Comparison of ENCODE assay signal across 14 mouse cellular contexts in the genomic region with DNA sequence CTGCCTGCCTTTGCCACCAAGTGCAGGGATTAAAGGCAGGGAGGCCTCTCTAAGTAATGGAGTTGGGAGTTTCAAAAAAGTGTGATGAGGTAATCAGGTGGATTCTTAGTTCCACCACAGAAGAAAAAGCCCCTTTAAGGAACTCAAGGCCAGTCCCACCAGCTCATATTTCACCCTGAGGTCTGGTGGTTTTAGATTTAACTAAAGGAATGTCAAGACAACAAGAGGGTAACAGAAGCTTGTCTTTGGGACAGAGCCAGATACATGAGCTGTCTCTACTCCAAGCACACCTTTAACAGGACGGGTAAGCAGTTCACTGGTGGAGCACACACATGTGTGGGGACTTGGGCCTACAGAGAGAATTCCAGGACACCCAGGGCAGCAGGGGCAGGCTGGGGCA. TPM values are rescaled to one million over a fixed set of nuclear protein-coding genes. Genes with fewer than 3 reads are reported as not detected.
DNase-seq lines count a peak whose midpoint lies in the region; ATAC-seq lines count a peak whose summit lies in the region.
"Had no signal": no experiment of that assay in that cellular context is flagged by ENCODE, and none has a peak within 500 bp of the region (broad histone marks: within the 10 kb centered on the region; RNA-seq: fewer than 3 reads in every experiment).

No protein-coding gene starts in this region.

- intact Hi-C loops in heart, postnatal 25 days (cut with DNase I): no loop called here

- ATAC-seq in kidney, embryonic 16.5 days (ENCODE audit: low FRiP score, low TSS enrichment): peak; percentile 69
- ATAC-seq in embryonic facial prominence, embryonic 12.5 days (ENCODE audit: insufficient number of reproducible peaks, insufficient read depth, low FRiP score, low TSS enrichment): peak; percentile 74; the same call in 1 of the 2 replicates
- no peak for ATAC-seq in activated CD4-positive, CD25-positive, alpha-beta regulatory T cell, adult 4 months
- no peak for ATAC-seq in midbrain, embryonic 15.5 days (replicated peaks)
- ATAC-seq: forebrain, postnatal 0 days had no signal

- H3K4me1 ChIP-seq in heart, embryonic 10.5 days: peaks cover 17% of the 10 kb centered on the region; the same call in 1 of the 2 replicates
- H3K4me1 ChIP-seq in kidney, embryonic 16.5 days (ENCODE audit: insufficient read depth, low read length): peaks cover 8% of the 10 kb centered on the region; the same call in 1 of the 2 replicates
- H3K4me1 ChIP-seq in embryonic facial prominence, embryonic 12.5 days: peaks cover 3% of the 10 kb centered on the region; the same call in 1 of the 2 replicates
- H3K4me1 ChIP-seq in midbrain, embryonic 15.5 days: no peaks in the 10 kb centered on the region
- H3K4me1 ChIP-seq: hindbrain, embryonic 10.5 days had no signal

- peaks cover 3% of the 10 kb centered on the region; the same call in 1 of the 2 replicates for H3K9me3 ChIP-seq in heart, embryonic 10.5 days
- no peaks in the 10 kb centered on the region for H3K9me3 ChIP-seq in kidney, embryonic 16.5 days (ENCODE audit: low read length)
- no peaks in the 10 kb centered on the region for H3K9me3 ChIP-seq in embryonic facial prominence, embryonic 12.5 days
- no peaks in the 10 kb centered on the region for H3K9me3 ChIP-seq in midbrain, embryonic 15.5 days

- H3K4me2 ChIP-seq in kidney, embryonic 16.5 days (replicated peaks; ENCODE audit: low read depth, low read length): no peak overlapping the region
- H3K4me2 ChIP-seq in embryonic facial prominence, embryonic 12.5 days (replicated peaks): no peak overlapping the region
- H3K4me2 ChIP-seq in midbrain, embryonic 15.5 days: no peak overlapping the region
- H3K4me2 ChIP-seq: liver, embryonic 11.5 days had no signal

- DNase-seq in heart, embryonic 10.5 days (ENCODE audit: low spot score): no peak
- no peak for DNase-seq in heart, postnatal 25 days (ENCODE audit: low spot score)
- DNase-seq in kidney, postnatal 25 days: no peak
- DNase-seq in 3T3-L1 (ENCODE audit: low read depth, low spot score): peak; percentile 45
- DNase-seq: cerebellum, adult 9-11 months; forebrain, postnatal 0 days; gastrocnemius, adult 2 months; thymus, adult 2 months had no signal

- H3K27ac ChIP-seq in heart, embryonic 10.5 days: peak overlapping the region; percentile 45; the same call in 1 of the 2 replicates
- H3K27ac ChIP-seq in kidney, embryonic 16.5 days (ENCODE audit: low read length): peak overlapping the region; percentile 38; the same call in 1 of the 2 replicates
- peak overlapping the region; percentile 58; the same call in 1 of the 2 replicates for H3K27ac ChIP-seq in embryonic facial prominence, embryonic 12.5 days
- no peak overlapping the region for H3K27ac ChIP-seq in midbrain, embryonic 15.5 days
- H3K27ac ChIP-seq: gastrocnemius, adult 2 months; hindbrain, embryonic 10.5 days had no signal

- no peaks in the 10 kb centered on the region for H3K27me3 ChIP-seq in heart, embryonic 10.5 days (ENCODE audit: insufficient read depth, poor library complexity, severe bottlenecking)
- H3K27me3 ChIP-seq in kidney, embryonic 16.5 days (ENCODE audit: insufficient read depth, low read length): no peaks in the 10 kb centered on the region
- H3K27me3 ChIP-seq in embryonic facial prominence, embryonic 12.5 days: no peaks in the 10 kb centered on the region
- no peaks in the 10 kb centered on the region for H3K27me3 ChIP-seq in midbrain, embryonic 15.5 days (replicated peaks)

- H3K36me3 ChIP-seq in heart, embryonic 10.5 days: peaks cover 16% of the 10 kb centered on the region; the same call in 1 of the 2 replicates
- H3K36me3 ChIP-seq in kidney, embryonic 16.5 days (ENCODE audit: insufficient read depth, low read length): peaks cover 6% of the 10 kb centered on the region; the same call in 1 of the 2 replicates
- no peaks in the 10 kb centered on the region for H3K36me3 ChIP-seq in embryonic facial prominence, embryonic 12.5 days
- no peaks in the 10 kb centered on the region for H3K36me3 ChIP-seq in midbrain, embryonic 15.5 days (replicated peaks)

- H3K9ac ChIP-seq in kidney, embryonic 16.5 days (replicated peaks; ENCODE audit: low read length): no peak overlapping the region; the same call in 1 of the 2 replicates
- H3K9ac ChIP-seq in embryonic facial prominence, embryonic 12.5 days: no peak overlapping the region
- H3K9ac ChIP-seq in midbrain, embryonic 15.5 days: no peak overlapping the region
- H3K9ac ChIP-seq: forebrain, postnatal 0 days had no signal

- H3K4me3 ChIP-seq in heart, embryonic 10.5 days: no peak overlapping the region
- H3K4me3 ChIP-seq in kidney, embryonic 16.5 days (ENCODE audit: low read length): no peak overlapping the region
- no peak overlapping the region for H3K4me3 ChIP-seq in embryonic facial prominence, embryonic 12.5 days
- no peak overlapping the region for H3K4me3 ChIP-seq in midbrain, embryonic 15.5 days
- H3K4me3 ChIP-seq: gastrocnemius, adult 2 months; hindbrain, embryonic 10.5 days had no signal

- WGBS in heart, embryonic 10.5 days: 43% methylated on average over 1 of the region's 1 CpGs
- 32% methylated on average over 1 of the region's 1 CpGs for WGBS in kidney, embryonic 16.5 days
- 30% methylated on average over 1 of the region's 1 CpGs for WGBS in embryonic facial prominence, embryonic 12.5 days
- WGBS in midbrain, embryonic 15.5 days: 59% methylated on average over 1 of the region's 1 CpGs

RNA-seq across cellular contexts. Expression of gene Cd302, which starts 16.7 kb away (rescaled TPM):
- 18.7 and 25.9 TPM in 2 replicates for polyA plus RNA-seq in heart, embryonic 10.5 days (2016; fragmentation: Nextera tagmentation; extraction: Ambion mirVana)
- 1 to 10 TPM; 9.4 to 9.9 TPM for total RNA-seq in heart, postnatal 25 days (2021)
- polyA plus RNA-seq in kidney, embryonic 16.5 days (2015; fragmentation: Nextera tagmentation; extraction: Ambion mirVana): 42.1 and 44.8 TPM in 2 replicates
- polyA plus RNA-seq in embryonic facial prominence, embryonic 12.5 days (2016; fragmentation: Nextera tagmentation; extraction: Ambion mirVana): 34.2 and 37.9 TPM in 2 replicates
- 1 to 10 TPM; 2.2 to 5.4 TPM for polyA plus RNA-seq in activated CD4-positive, CD25-positive, alpha-beta regulatory T cell, adult 4 months (2017; shearing (Covaris generic))
- polyA plus RNA-seq in midbrain, embryonic 15.5 days (2015; fragmentation: Nextera tagmentation; extraction: Ambion mirVana): 12.0 and 12.9 TPM in 2 replicates

RNA-seq across cellular contexts. Expression of gene March7, which starts 57.9 kb away (rescaled TPM):
- 63.8 and 68.4 TPM in 2 replicates for polyA plus RNA-seq in heart, embryonic 10.5 days (2016; fragmentation: Nextera tagmentation; extraction: Ambion mirVana)
- 10 to 100 TPM; 24.1 to 25.9 TPM for total RNA-seq in heart, postnatal 25 days (2021)
- 64.6 and 71.3 TPM in 2 replicates for polyA plus RNA-seq in kidney, embryonic 16.5 days (2015; fragmentation: Nextera tagmentation; extraction: Ambion mirVana)
- polyA plus RNA-seq in embryonic facial prominence, embryonic 12.5 days (2016; fragmentation: Nextera tagmentation; extraction: Ambion mirVana): 96.2 and 96.9 TPM in 2 replicates
- 100 to 1,000 TPM in 1 of 2 experiments, 10 to 100 TPM in 1; 83.0 to 101 TPM for polyA plus RNA-seq in activated CD4-positive, CD25-positive, alpha-beta regulatory T cell, adult 4 months (2017; shearing (Covaris generic))
- 89.7 and 95.1 TPM in 2 replicates for polyA plus RNA-seq in midbrain, embryonic 15.5 days (2015; fragmentation: Nextera tagmentation; extraction: Ambion mirVana)

RNA-seq across cellular contexts. Expression of gene Baz2b, which starts 57.9 kb away (rescaled TPM):
- polyA plus RNA-seq in heart, embryonic 10.5 days (2016; fragmentation: Nextera tagmentation; extraction: Ambion mirVana): 49.1 and 55.1 TPM in 2 replicates
- total RNA-seq in heart, postnatal 25 days (2021): 10 to 100 TPM; 34.7 to 40.5 TPM
- 51.1 and 57.7 TPM in 2 replicates for polyA plus RNA-seq in kidney, embryonic 16.5 days (2015; fragmentation: Nextera tagmentation; extraction: Ambion mirVana)
- polyA plus RNA-seq in embryonic facial prominence, embryonic 12.5 days (2016; fragmentation: Nextera tagmentation; extraction: Ambion mirVana): 71.2 and 76.3 TPM in 2 replicates
- polyA plus RNA-seq in activated CD4-positive, CD25-positive, alpha-beta regulatory T cell, adult 4 months (2017; shearing (Covaris generic)): 10 to 100 TPM; 26.0 to 32.0 TPM
- polyA plus RNA-seq in midbrain, embryonic 15.5 days (2015; fragmentation: Nextera tagmentation; extraction: Ambion mirVana): 76.3 and 86.7 TPM in 2 replicates

Comparison
In these comparisons a context has a peak if more than half of its experiments do, and no peak if none do; other contexts are left out.
1. ATAC-seq: peak in kidney, embryonic 16.5 days (single experiment) and embryonic facial prominence, embryonic 12.5 days (single experiment); none in activated CD4-positive, CD25-positive, alpha-beta regulatory T cell, adult 4 months (single experiment) and midbrain, embryonic 15.5 days (single experiment).